Mouse (Mus musculus): ENCODE results near the gene Fam180a.

- TF ChIP-seq CTCF (IDR thresholded peaks at IDR 0.05; ENCODE audit: extremely low read depth, insufficient read length, insufficient replicate concordance, low read depth, low read length) (no peak), POLR2A (IDR thresholded peaks at IDR 0.05; ENCODE audit: low read depth, low read length) (no peak)
These were observed 17.9 kb downstream of the Fam180a start, which contains the start of gene Slc13a4 for GRCm38 (mm10) chr6:35308037-35308436.

Measured in small intestine, adult 2 months (tissue).